ENCODE assay signal across 17 mouse cellular contexts in genomic region chr4:132331960-132332359, GRCm38 (mm10). TPM values are rescaled to one million over a fixed set of nuclear protein-coding genes. Genes with fewer than 3 reads are reported as not detected.
"Had no signal": no experiment of that assay in that cellular context is flagged by ENCODE, and none has a peak within 500 bp of the region (broad histone marks: within the 10 kb centered on the region; RNA-seq: fewer than 3 reads in every experiment).

No protein-coding gene starts in this region.

- H3K4me3 ChIP-seq: neural tube, embryonic 13.5 days; neural tube, embryonic 15.5 days; stomach, embryonic 15.5 days had no signal

- H3K4me2 ChIP-seq: neural tube, embryonic 13.5 days; neural tube, embryonic 15.5 days; stomach, embryonic 15.5 days had no signal

- H3K9ac ChIP-seq: neural tube, embryonic 13.5 days; neural tube, embryonic 15.5 days; stomach, embryonic 15.5 days had no signal

- H3K27me3 ChIP-seq: neural tube, embryonic 13.5 days; neural tube, embryonic 15.5 days; stomach, embryonic 15.5 days had no signal

- DNase-seq: retina, postnatal 1 day; right cerebral cortex, adult 18-20 months; right cerebral cortex, postnatal 14 days; right cerebral cortex, postnatal 25 days; right cerebral cortex, postnatal 4 days; spleen, adult 18-20 months; thymus, adult 18-20 months; thymus, adult 2 months; thymus, postnatal 14 days; thymus, postnatal 25 days; thymus, postnatal 36 days; thymus, postnatal 4 days had no signal

- H3K27ac ChIP-seq: neural tube, embryonic 13.5 days; neural tube, embryonic 15.5 days; stomach, embryonic 15.5 days; stomach, postnatal 0 days had no signal

RNA-seq across cellular contexts. Expression of gene Rab42, which starts 28.8 kb away (rescaled TPM):
- total RNA-seq: neutrophil, adult 5-6 weeks had no signal
